Mouse (Mus musculus) intestine, postnatal 0 days (tissue): Measurements from ENCODE around the gene Rnf181. TPM values are rescaled to one million over a fixed set of nuclear protein-coding genes. Genes with fewer than 3 reads are reported as not detected.

Experiments used
- ATAC-seq: fragments of 200-750 bp; cut with Nextera tagmentation; 2 replicates; pipeline ENCODE4 v1.8.0; 2017; ENCODE audit warnings: mild to moderate bottlenecking, moderate TSS enrichment, moderate library complexity
- H3K27ac ChIP-seq: fragments of 300-500 bp; sonication (generic); 2 replicates; pipeline ENCODE4 v1.5.1; 2014; ENCODE audit warnings: mild to moderate bottlenecking, low read depth, low read length, moderate library complexity
- H3K27me3 ChIP-seq: fragments of 300-500 bp; sonication (generic); replicated peaks from 2 replicates; pipeline ENCODE4 v1.6.1; 2014; ENCODE audit warnings: low read length, mixed read lengths; ENCODE audit not compliant: control insufficient read depth, insufficient read depth
- H3K36me3 ChIP-seq: fragments of 300-500 bp; sonication (generic); 2 replicates; pipeline ENCODE4 v1.6.1; 2014; ENCODE audit warnings: mild to moderate bottlenecking, moderate library complexity; ENCODE audit not compliant: control insufficient read depth, insufficient read depth
- H3K4me1 ChIP-seq: fragments of 300-500 bp; sonication (generic); replicated peaks from 2 replicates; pipeline ENCODE4 v1.6.1; 2014; ENCODE audit warnings: antibody characterized with exemption, low read length, mixed read lengths; ENCODE audit not compliant: control insufficient read depth, insufficient read depth
- H3K4me2 ChIP-seq: fragments of 300-500 bp; sonication (generic); replicated peaks from 2 replicates; pipeline ENCODE4 v1.6.1; 2014; ENCODE audit warnings: low read depth, mild to moderate bottlenecking, moderate library complexity
- H3K4me3 ChIP-seq: fragments of 300-500 bp; sonication (generic); 2 replicates; pipeline ENCODE4 v1.5.1; 2014; ENCODE audit warnings: low read depth, low read length
- H3K9ac ChIP-seq: fragments of 300-500 bp; sonication (generic); 2 replicates; pipeline ENCODE4 v1.6.1; 2014; ENCODE audit warnings: mild to moderate bottlenecking, low read depth, low read length
- H3K9me3 ChIP-seq: fragments of 300-500 bp; sonication (generic); 2 replicates; pipeline ENCODE4 v1.6.1; 2016; ENCODE audit warnings: mixed run types; ENCODE audit not compliant: control insufficient read depth
- CTCF ChIP-seq: sonication (generic); IDR thresholded peaks from 2 replicates; pipeline ENCODE4 v1.5.1; 2016; ENCODE audit warnings: low read depth, mild to moderate bottlenecking, control low read depth, antibody characterized with exemption, moderate library complexity
- WGBS: fragments of 180-500 bp; shearing (Covaris S2); extraction: QIAGEN DNeasy Blood & Tissue Kit; methylation state at CpG from one replicate; pipeline ENCODE4 v1.1.7; 2014; 5-methylcytosine and 5-hydroxymethylcytosine counted together
- polyA plus RNA-seq: library from polyadenylated mRNA; unstranded; fragments of >200 nt; fragmentation: Nextera tagmentation; extraction: Ambion mirVana; gene quantifications from 2 replicates; pipeline ENCODE4 v1.2.1, GENCODE M21; 2015

Rnf181 gene
- polyA plus RNA-seq, 1 experiment from 2014 or later: 122 TPM

DNA sequence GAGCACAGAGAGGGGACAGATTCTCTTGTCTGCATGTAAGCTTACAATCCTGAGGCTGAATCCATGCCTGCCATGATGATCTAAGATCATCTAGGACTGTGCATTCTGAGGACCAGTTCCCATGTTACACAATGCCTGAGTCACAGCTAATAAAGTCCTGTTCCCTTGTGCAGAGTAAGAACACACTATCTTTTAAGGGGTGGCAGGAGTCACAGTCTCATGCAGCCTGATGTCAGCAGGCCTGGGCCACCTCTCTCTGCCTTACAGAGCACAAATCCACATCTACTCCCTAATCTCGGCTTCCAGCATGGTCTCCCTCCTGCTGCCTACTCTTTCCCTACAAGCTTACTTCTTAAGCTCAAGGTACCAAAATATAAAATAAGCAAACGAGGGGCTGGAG lies 51.4 kb downstream of the Rnf181 start:
- H3K27ac ChIP-seq: no peak overlapping the region
- H3K9ac ChIP-seq: no peak overlapping the region
- H3K27me3 ChIP-seq: no peaks in the 10 kb centered on the region
- WGBS: 85% methylated on average over 2 of the region's 2 CpGs
- no peaks in the 10 kb centered on the region for H3K9me3 ChIP-seq
- no peak overlapping the region for H3K4me3 ChIP-seq
- H3K4me2 ChIP-seq: no peak overlapping the region
- H3K36me3 ChIP-seq: peaks cover 27% of the 10 kb centered on the region
- no peaks in the 10 kb centered on the region for H3K4me1 ChIP-seq
- TF ChIP-seq CTCF: no peak
- ATAC-seq: peak; percentile 52; the same call in 1 of the 2 replicates

DNA sequence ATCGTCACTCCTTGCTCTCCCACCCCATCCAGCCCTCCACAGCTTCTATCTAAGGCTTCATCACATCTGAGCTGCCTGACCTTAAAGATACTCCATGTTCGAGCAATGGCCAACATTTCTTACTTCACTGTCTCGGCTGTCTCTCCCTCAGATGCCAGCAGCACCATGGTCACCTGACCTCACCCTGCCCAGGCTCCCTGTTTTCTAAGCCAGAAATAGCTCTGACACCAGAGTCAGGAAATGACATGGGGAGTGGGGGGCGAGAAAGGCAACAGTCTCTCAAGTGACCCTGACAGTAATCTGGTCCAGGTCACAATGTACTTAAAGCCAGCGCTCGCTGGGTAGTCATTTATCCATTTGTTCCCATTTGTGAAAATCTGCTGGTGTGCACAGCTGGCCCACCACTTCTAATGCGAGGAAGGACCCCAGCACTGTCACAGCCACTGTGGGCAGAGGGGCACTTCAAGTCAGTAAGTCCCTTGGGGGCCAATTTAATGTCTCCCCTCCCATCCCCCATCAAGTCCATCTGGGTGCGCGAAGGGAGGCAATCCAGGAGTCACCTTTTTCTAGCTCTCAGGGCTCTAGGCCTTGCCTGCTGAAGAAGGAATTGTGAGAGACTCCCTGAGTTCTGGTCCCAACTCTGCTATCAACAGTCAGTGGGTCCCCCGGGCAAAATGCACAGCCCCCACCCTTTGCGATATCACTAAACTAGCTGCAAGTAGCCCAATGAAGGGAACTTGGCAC lies 53.5 kb downstream of the Rnf181 start:
- 90% methylated on average over 11 of the region's 11 CpGs for WGBS
- H3K4me1 ChIP-seq: no peaks in the 10 kb centered on the region
- H3K27me3 ChIP-seq: no peaks in the 10 kb centered on the region
- no peak overlapping the region for H3K4me3 ChIP-seq
- no peak for ATAC-seq
- no peaks in the 10 kb centered on the region for H3K9me3 ChIP-seq
- no peak for TF ChIP-seq CTCF
- H3K9ac ChIP-seq: no peak overlapping the region
- H3K27ac ChIP-seq: no peak overlapping the region
- H3K36me3 ChIP-seq: peaks cover 9% of the 10 kb centered on the region; the same call in 1 of the 2 replicates
- H3K4me2 ChIP-seq: no peak overlapping the region

DNA sequence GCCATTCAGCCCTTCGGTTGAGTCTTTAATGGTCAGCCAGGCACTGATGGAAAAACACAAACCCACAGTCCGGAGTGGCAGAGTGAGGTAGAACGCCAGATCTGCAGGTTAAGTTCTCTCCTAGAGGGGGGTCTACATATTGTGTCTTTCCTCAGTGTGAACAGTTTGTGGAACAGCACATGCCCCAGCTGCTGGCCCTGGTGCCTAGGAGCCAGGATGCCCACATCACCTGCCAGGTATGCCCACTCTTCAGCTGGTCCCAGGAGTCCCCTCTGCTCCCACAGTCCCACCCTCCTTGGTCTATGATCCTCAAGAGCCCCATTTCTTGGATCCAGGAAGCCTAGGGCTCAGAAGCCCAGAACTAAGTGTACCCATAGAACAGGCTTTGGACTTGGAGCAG lies 54.6 kb downstream of the Rnf181 start:
- 89% methylated on average over 3 of the region's 3 CpGs for WGBS

More for the DNA sequence above, 54.6 kb downstream of the Rnf181 start:
- Histone ChIP-seq H3K27me3 (no peaks in the 10 kb centered on the region), H3K9ac (no peak overlapping the region), H3K4me1 (no peaks in the 10 kb centered on the region), H3K4me2 (no peak overlapping the region), H3K4me3 (no peak overlapping the region), H3K9me3 (no peaks in the 10 kb centered on the region), H3K36me3 (peaks cover 1% of the 10 kb centered on the region; the same call in 1 of the 2 replicates), H3K27ac (no peak overlapping the region)
- no peak for TF ChIP-seq CTCF
- no peak; the same call in 1 of the 2 replicates for ATAC-seq

Other genes with a start within 250 kb of the Rnf181 start
- gene Atoh8, start 131.4 kb downstream of the Rnf181 start, polyA plus RNA-seq: 3.7 and 4.5 TPM in 2 replicates
- 0.09 and 0.35 TPM in 2 replicates for gene Sftpb, start 62.3 kb downstream of the Rnf181 start, polyA plus RNA-seq
- gene Usp39, start 21.8 kb downstream of the Rnf181 start, polyA plus RNA-seq: 16.0 and 17.1 TPM in 2 replicates
- gene 0610030E20Rik, start 19.6 kb downstream of the Rnf181 start, polyA plus RNA-seq: 16.0 and 20.0 TPM in 2 replicates
- 12.4 and 14.2 TPM in 2 replicates for gene Tmem150a, start 11.5 kb downstream of the Rnf181 start, polyA plus RNA-seq
- 14.9 and 16.6 TPM in 2 replicates for gene Vamp5, start 13.5 kb upstream of the Rnf181 start, polyA plus RNA-seq
- 450 and 453 TPM in 2 replicates for gene Vamp8, start 23.7 kb upstream of the Rnf181 start, polyA plus RNA-seq
- gene Ggcx, start 47.4 kb upstream of the Rnf181 start, polyA plus RNA-seq: 6.2 and 6.8 TPM in 2 replicates
- 120 and 128 TPM in 2 replicates for gene Mat2a, start 72.6 kb upstream of the Rnf181 start, polyA plus RNA-seq
- 0.12 and 0.16 TPM in 2 replicates for gene Sh2d6, start 154.8 kb upstream of the Rnf181 start, polyA plus RNA-seq
- gene Capg, start 177.4 kb upstream of the Rnf181 start, polyA plus RNA-seq: 25.2 and 28.5 TPM in 2 replicates
- gene Elmod3, start 231.5 kb upstream of the Rnf181 start, polyA plus RNA-seq: 11.1 and 11.7 TPM in 2 replicates
- gene Retsat, start 231.5 kb upstream of the Rnf181 start, polyA plus RNA-seq: 24.6 and 26.4 TPM in 2 replicates